Mouse (Mus musculus) hindbrain, embryonic 10.5 days (tissue): ENCODE measurements around the gene Tox4. TPM values are rescaled to one million over a fixed set of nuclear protein-coding genes. Genes with fewer than 3 reads are reported as not detected.

Source experiments
- DNase-seq: peaks from one replicate; pipeline ENCODE4 v3.0.0-alpha.2; 2017; ENCODE audit warnings: low spot score
- H3K27ac ChIP-seq: fragments of 300-500 bp; sonication (generic); 2 replicates; pipeline ENCODE4 v1.5.1; 2016; ENCODE audit warnings: mild to moderate bottlenecking, moderate library complexity
- H3K27me3 ChIP-seq: fragments of 300-500 bp; sonication (generic); 2 replicates; pipeline ENCODE4 v1.6.1; 2016; ENCODE audit warnings: mild to moderate bottlenecking; ENCODE audit not compliant: poor library complexity, insufficient read depth, severe bottlenecking
- H3K36me3 ChIP-seq: fragments of 300-500 bp; sonication (generic); 2 replicates; pipeline ENCODE4 v1.6.1; 2016; ENCODE audit warnings: mild to moderate bottlenecking, moderate library complexity
- H3K4me1 ChIP-seq: fragments of 300-500 bp; sonication (generic); replicated peaks from 2 replicates; pipeline ENCODE4 v1.6.1; 2016; ENCODE audit warnings: mild to moderate bottlenecking
- H3K4me3 ChIP-seq: fragments of 300-500 bp; sonication (generic); 2 replicates; pipeline ENCODE4 v1.5.1; 2016; ENCODE audit warnings: mild to moderate bottlenecking, moderate library complexity
- H3K9me3 ChIP-seq: fragments of 300-500 bp; sonication (generic); 2 replicates; pipeline ENCODE4 v1.6.1; 2016; ENCODE audit warnings: mild to moderate bottlenecking, moderate library complexity
- WGBS: fragments of 180-500 bp; shearing (Covaris S2); methylation state at CpG from one replicate; pipeline ENCODE4 v1.1.7; 2016; 5-methylcytosine and 5-hydroxymethylcytosine counted together
- polyA plus RNA-seq: library from polyadenylated mRNA; unstranded; fragments of >200 nt; fragmentation: Nextera tagmentation; extraction: Ambion mirVana; gene quantifications from 2 replicates; pipeline ENCODE4 v1.2.1, GENCODE M21; 2016

Tox4 gene
- 52.1 and 55.4 TPM in 2 replicates for polyA plus RNA-seq

GRCm38 (mm10) chr14:52278932-52279746 lies at the start of gene Tox4, which contains the start of gene Rab2b:
Gene Tox4 (plus strand): TSS chr14:52279146.
Gene Rab2b (minus strand): TSS chr14:52279545.
- Histone ChIP-seq H3K27me3 (no peaks in the 10 kb centered on the region), H3K4me1 (peaks cover 18% of the 10 kb centered on the region), H3K4me3 (peak within 1 kb of the TSS; percentile 95), H3K9me3 (no peaks in the 10 kb centered on the region), H3K36me3 (peaks cover 17% of the 10 kb centered on the region), H3K27ac (peak within 1 kb of the TSS; percentile 89)
- under 1% methylated on average over 66 of the region's 66 CpGs for WGBS
- peak; percentile 99 for DNase-seq

- H3K36me3 ChIP-seq = peaks cover 100% of the 10 kb centered on the region
- no peaks in the 10 kb centered on the region for H3K27me3 ChIP-seq
These were observed 46.7 kb upstream of the Tox4 start for GRCm38 (mm10) chr14:52232249-52232648.

GRCm38 (mm10) chr14:52235165-52235564 lies 43.8 kb upstream of the Tox4 start:
- DNase-seq = no peak
- Histone ChIP-seq H3K27me3 (no peaks in the 10 kb centered on the region), H3K4me1 (no peaks in the 10 kb centered on the region), H3K4me3 (no peak overlapping the region), H3K36me3 (peaks cover 85% of the 10 kb centered on the region), H3K9me3 (no peaks in the 10 kb centered on the region), H3K27ac (no peak overlapping the region)
- 95% methylated on average over 7 of the region's 7 CpGs for WGBS

More at GRCm38 (mm10) chr14:52232249-52232648, 46.7 kb upstream of the Tox4 start:
- 87% methylated on average over 6 of the region's 6 CpGs for WGBS
- Histone ChIP-seq H3K4me3 (no peak overlapping the region), H3K4me1 (no peaks in the 10 kb centered on the region), H3K9me3 (no peaks in the 10 kb centered on the region), H3K27ac (no peak overlapping the region)
- no peak for DNase-seq

- no peaks in the 10 kb centered on the region for H3K27me3 ChIP-seq
- no peaks in the 10 kb centered on the region for H3K9me3 ChIP-seq
- H3K27ac ChIP-seq = no peak overlapping the region
- H3K4me1 ChIP-seq = no peaks in the 10 kb centered on the region
- 95% methylated on average over 1 of the region's 1 CpGs for WGBS
- H3K36me3 ChIP-seq = peaks cover 84% of the 10 kb centered on the region
- H3K4me3 ChIP-seq = no peak overlapping the region
- DNase-seq = no peak
These were observed 42.7 kb upstream of the Tox4 start for GRCm38 (mm10) chr14:52236216-52236615.

- H3K4me1 ChIP-seq = peaks cover 16% of the 10 kb centered on the region
- no peaks in the 10 kb centered on the region for H3K27me3 ChIP-seq
- H3K4me3 ChIP-seq = peak overlapping the region; percentile 84
- H3K27ac ChIP-seq = peak overlapping the region; percentile 88
- H3K36me3 ChIP-seq = peaks cover 16% of the 10 kb centered on the region; the same call in 1 of the 2 replicates
- under 1% methylated on average over 32 of the region's 32 CpGs for WGBS
- DNase-seq = peak; percentile 98
- H3K9me3 ChIP-seq = no peaks in the 10 kb centered on the region
These were observed 34.8 kb upstream of the Tox4 start for GRCm38 (mm10) chr14:52244041-52244689.

GRCm38 (mm10) chr14:52244690-52245042 lies 34.3 kb upstream of the Tox4 start:
- H3K4me3 ChIP-seq = peak overlapping the region; percentile 84
- H3K27me3 ChIP-seq = no peaks in the 10 kb centered on the region
- H3K9me3 ChIP-seq = no peaks in the 10 kb centered on the region
- WGBS = 13% methylated on average over 7 of the region's 7 CpGs
- H3K36me3 ChIP-seq = peaks cover 15% of the 10 kb centered on the region; the same call in 1 of the 2 replicates
- DNase-seq = no peak
- H3K4me1 ChIP-seq = peaks cover 16% of the 10 kb centered on the region
- peak overlapping the region; percentile 88 for H3K27ac ChIP-seq

- no peak overlapping the region for H3K4me3 ChIP-seq
- no peak overlapping the region for H3K27ac ChIP-seq
- WGBS = 85% methylated on average over 4 of the region's 4 CpGs
- H3K4me1 ChIP-seq = peaks cover 16% of the 10 kb centered on the region
- H3K36me3 ChIP-seq = peaks cover 11% of the 10 kb centered on the region; the same call in 1 of the 2 replicates
- no peaks in the 10 kb centered on the region for H3K9me3 ChIP-seq
- H3K27me3 ChIP-seq = no peaks in the 10 kb centered on the region
- no peak for DNase-seq
These were observed 32.8 kb upstream of the Tox4 start for GRCm38 (mm10) chr14:52246129-52246528.

- peak; percentile 7 for DNase-seq
These were observed 22.4 kb upstream of the Tox4 start for GRCm38 (mm10) chr14:52256311-52257175.

GRCm38 (mm10) chr14:52257484-52258213 lies 21.3 kb upstream of the Tox4 start, which contains the start of gene Chd8:
Gene Chd8 (minus strand): TSS chr14:52257780.
- Histone ChIP-seq H3K27ac (peak within 1 kb of the TSS; percentile 97), H3K9me3 (no peaks in the 10 kb centered on the region), H3K27me3 (no peaks in the 10 kb centered on the region), H3K4me3 (peak within 1 kb of the TSS; percentile 94), H3K4me1 (peaks cover 20% of the 10 kb centered on the region), H3K36me3 (peaks cover 14% of the 10 kb centered on the region)
- DNase-seq = peak; percentile 98
- WGBS = under 1% methylated on average over 54 of the region's 54 CpGs

More at GRCm38 (mm10) chr14:52256311-52257175, 22.4 kb upstream of the Tox4 start:
- H3K4me1 ChIP-seq = peaks cover 20% of the 10 kb centered on the region
- peak overlapping the region; percentile 94 for H3K4me3 ChIP-seq
- peak overlapping the region; percentile 97 for H3K27ac ChIP-seq
- 11% methylated on average over 18 of the region's 18 CpGs for WGBS
- H3K27me3 ChIP-seq = no peaks in the 10 kb centered on the region
- no peaks in the 10 kb centered on the region for H3K9me3 ChIP-seq
- H3K36me3 ChIP-seq = peaks cover 10% of the 10 kb centered on the region

GRCm38 (mm10) chr14:52272781-52273180 lies 6.2 kb upstream of the Tox4 start:
- H3K9me3 ChIP-seq = no peaks in the 10 kb centered on the region
- no peak for DNase-seq
- H3K4me3 ChIP-seq = no peak overlapping the region
- H3K4me1 ChIP-seq = no peaks in the 10 kb centered on the region
- 70% methylated on average over 3 of the region's 3 CpGs for WGBS
- peaks cover 53% of the 10 kb centered on the region for H3K36me3 ChIP-seq
- H3K27ac ChIP-seq = no peak overlapping the region
- no peaks in the 10 kb centered on the region for H3K27me3 ChIP-seq

- Histone ChIP-seq H3K4me3 (no peak overlapping the region), H3K4me1 (peaks cover 18% of the 10 kb centered on the region), H3K9me3 (no peaks in the 10 kb centered on the region), H3K27me3 (no peaks in the 10 kb centered on the region), H3K36me3 (peaks cover 33% of the 10 kb centered on the region), H3K27ac (no peak overlapping the region)
- 91% methylated on average over 4 of the region's 4 CpGs for WGBS
- no peak for DNase-seq
These were observed 1.7 kb upstream of the Tox4 start for GRCm38 (mm10) chr14:52277210-52277609.

- Histone ChIP-seq H3K4me1 (peaks cover 18% of the 10 kb centered on the region), H3K4me3 (peak overlapping the region; percentile 95), H3K36me3 (peaks cover 11% of the 10 kb centered on the region), H3K9me3 (no peaks in the 10 kb centered on the region), H3K27me3 (no peaks in the 10 kb centered on the region), H3K27ac (peak overlapping the region; percentile 89)
- WGBS = under 1% methylated on average over 21 of the region's 21 CpGs
- no peak for DNase-seq
These were observed 788 bp downstream of the Tox4 start for GRCm38 (mm10) chr14:52279747-52280120.
